Mouse (Mus musculus) kidney, postnatal 4 days (tissue): ENCODE results near the gene Olfr469.
"Not testable (repeated sequence)": the region's sequence is repeated elsewhere in the genome, so short reads cannot be mapped to it uniquely, and the experiment has no call there.

Experiments used
- DNase-seq, 2 experiments: peaks; one replicate each; pipeline ENCODE4 v3.0.0; 2021; ENCODE audit warnings: mixed read lengths in 2 of 2

The Olfr469 gene

DNA sequence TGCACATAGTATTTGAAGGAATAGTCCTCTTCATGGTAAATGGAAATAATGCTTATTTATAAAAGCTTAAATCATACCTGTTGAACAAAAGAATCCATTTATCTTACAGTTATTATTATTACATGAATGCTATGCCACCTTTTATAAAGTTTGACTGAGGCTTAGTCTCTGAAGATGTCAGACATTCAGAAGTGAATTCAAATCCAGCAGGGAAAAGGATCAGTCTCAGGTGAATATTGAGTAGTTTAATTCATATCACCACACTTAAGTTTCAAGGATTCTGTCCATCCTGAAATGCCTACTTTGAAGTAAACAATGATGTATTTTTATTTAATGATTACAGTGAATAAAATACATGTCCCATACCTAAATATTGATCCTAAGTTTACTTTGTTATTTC, at the start of gene Olfr469:
Gene Olfr469, minus strand, starts transcription at position 101 of the 400 bp plus-strand sequence.
- DNase-seq, result not testable (repeated sequence)

DNA sequence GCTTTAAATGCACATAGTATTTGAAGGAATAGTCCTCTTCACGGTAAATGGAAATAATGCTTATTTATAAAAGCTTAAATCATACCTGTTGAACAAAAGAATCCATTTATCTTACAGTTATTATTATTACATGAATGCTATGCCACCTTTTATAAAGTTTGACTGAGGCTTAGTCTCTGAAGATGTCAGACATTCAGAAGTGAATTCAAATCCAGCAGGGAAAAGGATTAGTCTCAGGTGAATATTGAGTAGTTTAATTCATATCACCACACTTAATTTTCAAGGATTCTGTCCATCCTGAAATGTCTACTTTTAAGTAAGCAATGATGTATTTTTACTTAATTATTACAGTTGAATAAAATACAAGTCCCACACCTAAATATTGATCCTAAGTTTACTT, 22.0 kb upstream of the Olfr469 start, which contains the start of gene Olfr470:
Gene Olfr470, minus strand, starts transcription at position 101 of the 400 bp plus-strand sequence.
- not testable (repeated sequence) for DNase-seq

DNA sequence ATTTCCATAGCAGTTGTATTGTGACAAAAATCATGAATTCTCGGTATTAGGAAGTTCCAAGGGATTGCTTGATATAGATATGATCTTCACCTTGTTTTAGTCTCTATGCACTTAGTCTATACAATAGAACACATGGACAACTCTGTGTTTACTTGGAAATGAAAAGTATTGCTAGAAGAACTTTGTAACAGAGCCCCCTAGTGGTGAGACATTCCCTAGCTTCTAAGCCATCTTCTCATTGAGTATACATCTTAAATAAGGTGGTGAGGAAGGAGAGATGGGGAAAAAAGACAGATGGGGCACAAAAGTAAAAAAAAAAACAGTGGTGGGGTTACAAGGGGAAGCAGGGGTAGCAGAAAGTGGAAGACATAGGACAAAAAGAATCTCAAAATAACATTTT, 16.4 kb upstream of the Olfr469 start:
- DNase-seq, result no peak

DNA sequence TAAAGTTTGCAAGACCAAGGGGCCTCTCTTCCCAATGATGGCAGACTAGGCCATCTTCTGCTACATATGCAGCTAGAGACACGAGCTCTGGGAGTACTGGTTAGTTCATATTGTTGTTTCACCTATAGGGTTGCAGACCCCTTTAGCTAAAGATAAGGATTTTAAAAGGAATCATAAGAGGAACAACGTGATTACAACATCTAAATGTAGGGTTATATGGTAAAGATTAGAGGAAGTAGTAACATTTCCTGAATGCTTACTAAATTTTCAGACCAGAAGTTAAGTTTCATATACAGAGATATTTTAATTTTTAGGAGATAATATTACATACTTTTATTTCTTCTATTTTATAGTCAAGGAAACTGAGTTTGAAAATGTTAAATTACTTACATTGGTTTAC, 1.5 kb downstream of the Olfr469 start:
- not testable (repeated sequence) for DNase-seq

DNA sequence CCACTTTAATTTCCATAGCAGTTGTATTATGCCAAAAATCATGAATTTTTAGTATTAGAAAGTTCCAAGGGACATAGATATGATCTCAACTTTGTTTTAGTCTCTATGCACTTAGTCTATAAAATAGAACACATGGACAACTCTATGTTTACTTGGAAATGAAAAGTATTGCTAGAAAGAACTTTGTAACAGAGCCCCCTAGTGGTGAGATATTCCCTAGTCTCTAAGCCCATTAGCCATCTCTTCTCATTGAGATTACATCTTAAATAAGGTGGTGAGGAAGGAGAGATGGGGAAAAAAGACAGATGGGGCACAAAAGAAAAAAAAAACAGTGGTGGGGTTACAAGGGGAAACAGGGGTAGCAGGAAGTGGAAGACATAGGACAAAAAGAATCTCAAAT, 5.9 kb downstream of the Olfr469 start:
- DNase-seq, result no peak

DNA sequence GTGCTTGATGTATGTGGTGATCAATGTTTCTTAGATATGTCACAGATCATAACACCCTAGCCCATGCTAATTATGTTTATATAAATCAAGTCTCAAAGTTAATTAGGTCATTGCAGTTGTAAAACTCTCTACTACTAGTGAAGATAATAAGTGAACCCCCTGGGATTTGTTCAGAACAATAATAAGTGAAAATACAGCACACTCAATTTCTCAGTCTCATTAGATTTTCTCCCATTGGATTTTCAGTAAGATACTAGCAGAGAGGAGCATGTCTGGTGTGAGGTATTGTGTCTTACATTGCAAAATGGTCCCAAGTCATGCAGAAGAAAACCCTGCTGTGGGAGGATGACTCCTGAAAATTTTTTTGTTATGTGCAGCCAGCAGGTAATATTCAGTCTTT, 13.4 kb downstream of the Olfr469 start, which contains the start of gene Olfr467:
Gene Olfr467, plus strand, starts transcription at position 301 of the 400 bp plus-strand sequence.
- no peak for DNase-seq

DNA sequence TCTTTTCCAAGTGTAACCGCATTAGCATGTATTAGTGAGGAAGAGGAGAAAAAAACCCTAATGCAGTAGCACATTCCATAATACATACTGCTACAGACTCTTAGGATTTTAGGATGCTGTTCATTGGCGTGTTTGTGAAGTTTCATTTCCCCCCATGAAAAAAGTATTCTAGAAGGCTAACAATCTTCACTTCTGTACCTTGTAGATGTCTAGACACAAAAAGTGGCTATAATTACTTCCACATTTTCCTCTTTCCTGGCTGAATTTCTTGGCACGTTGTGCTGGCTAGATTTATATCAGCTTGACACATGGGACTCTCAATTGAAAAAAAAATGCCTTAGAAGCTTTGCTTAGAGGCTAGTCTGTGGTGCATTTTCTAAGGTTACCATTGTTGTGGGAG, 23.2 kb downstream of the Olfr469 start:
- no peak for DNase-seq

DNA sequence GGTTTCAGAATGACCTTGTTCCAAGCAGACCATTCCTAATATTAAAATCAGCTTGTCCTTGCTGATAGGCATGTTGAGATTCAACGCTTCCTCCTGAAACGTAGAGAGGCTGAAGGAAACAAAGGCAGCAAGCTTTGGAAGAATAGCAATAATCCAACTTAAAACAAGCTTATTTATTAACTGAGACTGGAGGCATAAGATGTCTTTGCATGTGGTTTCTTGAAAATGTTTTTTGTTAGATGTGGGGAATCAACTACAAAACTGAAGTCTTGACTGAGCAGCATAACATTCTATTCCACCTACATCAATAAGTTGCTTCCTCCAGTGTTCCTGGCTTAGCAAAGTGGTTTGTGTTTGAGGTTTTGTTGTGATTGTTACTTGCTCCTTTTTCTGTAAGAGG, 24.2 kb downstream of the Olfr469 start, which contains the start of gene Ovch2:
Gene Ovch2, minus strand, starts transcription at position 101 of the 400 bp plus-strand sequence.
- DNase-seq, result no peak

DNA sequence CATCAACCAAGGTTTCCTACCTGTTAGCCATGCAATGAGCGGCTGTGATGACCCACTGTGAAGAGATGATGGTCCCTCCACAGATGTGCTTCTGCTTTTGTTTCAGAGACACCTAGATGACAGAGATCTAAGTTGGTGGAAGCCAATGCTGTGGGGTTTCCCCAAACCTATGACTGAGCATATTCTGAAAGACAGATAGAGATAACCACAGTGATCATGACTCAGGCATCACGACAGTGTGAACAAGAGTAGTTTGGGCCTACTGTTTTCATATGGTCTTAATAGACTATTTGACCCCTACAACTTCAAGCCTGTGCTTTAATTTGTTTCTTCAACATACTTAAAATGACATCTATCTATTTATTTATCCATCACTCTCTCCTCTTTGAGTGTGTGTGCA, 28.8 kb downstream of the Olfr469 start:
- no peak for DNase-seq

DNA sequence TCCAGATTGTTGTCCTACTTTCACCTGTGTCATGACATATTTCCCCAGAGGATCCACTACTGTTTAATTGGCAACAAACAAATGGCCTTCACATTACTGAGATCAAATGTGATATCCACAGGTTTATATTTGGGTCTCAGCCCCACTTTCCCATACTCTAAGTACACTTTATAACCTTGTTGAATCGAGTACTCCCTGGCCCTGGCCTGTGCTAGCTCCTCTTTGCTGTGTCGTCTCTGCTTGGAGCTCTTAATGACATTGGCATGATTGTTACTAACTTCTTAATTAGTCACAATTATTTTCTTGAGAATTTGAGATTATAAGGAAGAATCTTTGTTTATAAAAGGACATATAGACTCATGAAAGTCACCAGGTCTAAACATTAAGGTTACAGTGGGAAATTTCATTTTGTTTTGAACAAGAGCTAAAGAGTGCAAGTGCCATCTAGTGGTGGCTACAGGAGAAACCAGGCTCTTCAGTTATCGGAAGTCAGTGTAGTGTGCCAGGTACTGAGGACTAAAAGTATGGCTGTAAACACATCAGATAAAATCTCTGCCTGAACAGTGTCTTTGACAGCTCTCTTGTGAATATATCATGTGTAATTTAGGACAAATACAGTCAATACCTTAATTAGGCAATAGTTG, 37.2 kb downstream of the Olfr469 start:
- DNase-seq, result peak; percentile 5 to 33

DNA sequence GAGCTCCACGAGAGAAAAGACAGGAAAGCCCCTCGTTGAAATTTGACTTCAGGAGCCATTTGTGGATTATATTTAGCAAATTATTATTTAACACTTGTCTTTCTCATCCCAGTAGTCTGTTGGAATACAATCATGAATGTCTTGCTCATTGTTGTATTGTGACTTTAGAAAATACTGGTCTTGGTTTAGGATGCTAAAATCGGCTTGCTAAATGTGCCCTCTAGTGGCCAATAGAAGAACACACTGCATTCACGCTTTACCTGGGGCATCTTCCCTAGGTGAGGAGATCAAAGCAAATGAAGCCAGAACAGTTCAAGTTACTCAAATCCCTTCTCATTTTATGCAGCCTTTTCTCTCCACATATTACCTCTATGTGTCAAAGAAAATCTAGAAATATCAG, 45.7 kb downstream of the Olfr469 start:
- peak; percentile 3 for DNase-seq

DNA sequence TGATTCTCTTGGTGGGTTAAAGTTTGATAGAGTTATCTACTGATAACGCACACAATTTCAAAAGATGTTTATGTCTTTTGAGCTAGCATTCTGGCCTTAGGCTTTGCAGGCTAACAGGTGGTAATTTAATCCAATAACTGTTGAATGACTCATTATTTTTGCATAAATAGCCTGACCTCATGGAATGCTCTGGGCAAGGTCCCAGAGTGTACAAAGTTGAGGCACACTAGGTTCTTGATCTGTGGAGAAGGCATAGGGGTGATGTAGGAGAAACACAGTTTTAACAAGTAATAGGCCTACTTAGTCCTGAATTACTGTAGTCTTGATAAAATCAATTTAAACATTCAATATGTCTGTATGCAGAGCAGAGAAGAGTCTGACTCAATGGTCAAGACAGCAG, 47.1 kb downstream of the Olfr469 start:
- DNase-seq, result no peak

DNA sequence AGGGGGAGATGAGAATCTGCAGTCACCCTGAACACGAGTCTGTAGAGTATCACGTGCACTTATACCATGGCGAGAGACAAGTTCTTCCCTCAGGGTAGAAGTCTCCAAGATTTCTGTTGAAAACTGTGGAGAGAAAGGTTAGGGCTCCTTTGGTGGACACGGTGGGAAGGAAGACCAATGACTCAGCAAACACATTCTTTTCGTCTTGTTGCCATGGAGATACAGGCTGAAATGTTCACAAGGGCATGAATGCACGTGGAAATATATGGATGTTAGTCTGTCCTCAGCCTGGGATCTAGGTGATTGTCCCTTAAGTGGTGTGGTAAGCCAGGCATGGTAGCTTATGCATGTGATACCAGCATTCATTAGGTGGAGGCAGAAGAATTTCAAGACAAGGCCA, 54.5 kb downstream of the Olfr469 start:
- DNase-seq, result no peak
